Mouse (Mus musculus) ES-Bruce4 (cell line): ENCODE measurements at regions not wholly inside any gene's neighbourhood (a gene's known extent, or its start where the extent isn't known, plus 50 kb on each side); places are given as distances from the start of the nearest gene placed in this dataset.

Experiments used
- CTCF ChIP-seq: IDR thresholded peaks from one replicate; pipeline ENCODE4 v1.8.1; 2011; ENCODE audit warnings: low read depth, low read length
- POLR2A ChIP-seq: IDR thresholded peaks from one replicate; pipeline ENCODE4 v1.8.1; 2011; ENCODE audit warnings: low read length; ENCODE audit not compliant: insufficient read depth

DNA sequence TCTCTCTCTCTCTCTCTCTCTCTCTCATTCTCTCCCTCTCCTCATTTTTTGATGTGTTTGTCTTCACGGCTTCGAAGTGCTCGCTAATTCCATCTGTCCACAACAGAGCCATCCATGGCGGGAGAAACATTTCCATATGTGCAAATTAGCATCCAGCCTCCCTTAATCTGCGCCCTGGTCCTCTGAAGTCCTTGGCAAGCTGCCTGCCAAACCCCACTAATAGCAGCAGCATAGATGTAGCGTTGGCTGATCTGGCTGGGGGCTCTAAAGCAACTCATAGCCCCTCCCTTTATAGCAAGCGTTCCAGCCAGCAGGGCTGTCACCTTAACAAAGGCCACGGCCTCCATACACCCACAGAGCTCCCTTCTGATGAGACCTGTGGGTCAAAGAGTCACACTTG lies 272.3 kb upstream of the 3110018I06Rik start:
- TF ChIP-seq POLR2A (no peak), CTCF (no peak)
